Mouse (Mus musculus) kidney, adult 2 months (tissue): Measurements from ENCODE around the gene Fra10ac1.

ENCODE experiments used
- CTCF ChIP-seq: fragments of 200-500 bp; conservative IDR thresholded peaks from 2 replicates; pipeline ENCODE4 v1.5.1; 2011; ENCODE audit warnings: low read depth, mild to moderate bottlenecking, control low read depth, low read length, moderate library complexity, mixed read lengths; ENCODE audit not compliant: insufficient read depth, insufficient read length
- POLR2A ChIP-seq: fragments of 200-500 bp; IDR thresholded peaks from one replicate; pipeline ENCODE4 v1.6.1; 2011; ENCODE audit warnings: low read depth, low read length, control low read depth

- TF ChIP-seq CTCF = no peak
- no peak for TF ChIP-seq POLR2A
Measured at GRCm38 (mm10) chr19:38249627-38250026, 25.7 kb upstream of the Fra10ac1 start.
